Mouse (Mus musculus): Measurements from ENCODE around the gene Tgfbr2.

- TF ChIP-seq GATA1 (IDR thresholded peaks at IDR 0.05; ENCODE audit: low read length), result no peak
- no peak for TF ChIP-seq TAL1 (IDR thresholded peaks at IDR 0.05; ENCODE audit: low read length)
Measured at GRCm38 (mm10) chr9:116090296-116090695, 84.9 kb downstream of the Tgfbr2 start.

Measured in erythroblast, embryonic 14.5 days (primary cell).